Mouse (Mus musculus) cerebellum, adult 11 months (tissue): Measurements from ENCODE around the gene Alpk1.
A peak's percentile ranks its signal among the peaks of the same experiment; 100 is the strongest.

Experiments
- DNase-seq: peaks from one replicate; pipeline ENCODE4 v3.0.0; 2022

Alpk1 gene

GRCm38 (mm10) chr3:127661646-127662531 lies 118.4 kb downstream of the Alpk1 start:
- no peak for DNase-seq

DNA sequence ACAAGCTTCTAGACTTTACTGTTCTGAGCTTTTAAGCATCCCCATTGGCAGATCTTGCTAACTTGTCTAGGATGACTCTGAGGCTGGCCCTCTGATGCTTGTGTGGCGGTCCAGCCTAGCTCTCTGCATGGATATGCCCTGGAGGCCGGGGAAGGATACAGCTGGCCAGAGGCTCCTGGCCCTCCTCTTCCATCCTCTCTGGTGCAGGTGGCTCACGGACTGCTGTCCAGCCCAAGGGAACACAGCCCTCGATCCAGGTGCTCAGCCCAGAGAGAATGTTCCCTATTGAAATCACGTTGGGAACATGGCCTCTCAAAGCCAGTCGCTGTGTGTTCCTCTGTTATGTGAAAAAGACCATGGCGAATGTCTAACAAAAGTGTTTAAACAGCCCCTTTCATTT lies 119.6 kb downstream of the Alpk1 start:
- DNase-seq, result no peak

GRCm38 (mm10) chr3:127651742-127652653 lies 128.3 kb downstream of the Alpk1 start:
- DNase-seq, result no peak

DNA sequence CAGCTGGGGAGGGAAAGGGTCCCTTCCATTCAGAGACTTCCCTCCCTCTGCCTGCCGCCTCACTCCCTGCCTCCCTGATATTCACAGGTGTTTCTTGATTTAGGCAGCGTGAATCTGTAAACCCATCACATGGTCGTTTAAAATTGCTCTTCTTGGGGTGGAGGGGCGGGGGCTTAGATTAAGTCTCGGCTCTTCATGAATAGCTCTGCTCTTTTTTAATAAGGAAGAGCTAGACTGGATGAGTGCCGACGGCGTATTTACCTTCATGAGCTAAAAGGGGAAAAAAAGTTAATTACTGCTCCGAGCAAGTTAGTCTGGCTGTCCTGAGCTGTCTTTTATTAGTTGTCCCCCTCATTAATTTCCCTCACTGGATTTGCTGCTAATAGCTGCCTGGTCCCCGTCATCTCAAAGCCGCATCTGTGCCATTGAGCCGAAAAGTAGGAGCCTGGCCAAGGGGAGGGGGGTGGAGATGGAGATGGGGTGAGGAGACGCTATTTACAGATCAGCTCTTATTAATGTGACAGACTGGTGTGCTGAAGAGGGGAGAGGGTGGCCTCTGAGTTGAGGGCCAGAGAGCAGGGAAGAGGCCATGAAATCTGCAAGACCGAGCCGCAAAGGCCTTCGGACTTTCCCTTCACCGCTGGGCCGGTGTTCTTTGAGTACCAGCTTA lies 134.0 kb downstream of the Alpk1 start:
- DNase-seq, result no peak

- DNase-seq, result no peak
Observed at GRCm38 (mm10) chr3:127642211-127642610, 138.1 kb downstream of the Alpk1 start.

DNA sequence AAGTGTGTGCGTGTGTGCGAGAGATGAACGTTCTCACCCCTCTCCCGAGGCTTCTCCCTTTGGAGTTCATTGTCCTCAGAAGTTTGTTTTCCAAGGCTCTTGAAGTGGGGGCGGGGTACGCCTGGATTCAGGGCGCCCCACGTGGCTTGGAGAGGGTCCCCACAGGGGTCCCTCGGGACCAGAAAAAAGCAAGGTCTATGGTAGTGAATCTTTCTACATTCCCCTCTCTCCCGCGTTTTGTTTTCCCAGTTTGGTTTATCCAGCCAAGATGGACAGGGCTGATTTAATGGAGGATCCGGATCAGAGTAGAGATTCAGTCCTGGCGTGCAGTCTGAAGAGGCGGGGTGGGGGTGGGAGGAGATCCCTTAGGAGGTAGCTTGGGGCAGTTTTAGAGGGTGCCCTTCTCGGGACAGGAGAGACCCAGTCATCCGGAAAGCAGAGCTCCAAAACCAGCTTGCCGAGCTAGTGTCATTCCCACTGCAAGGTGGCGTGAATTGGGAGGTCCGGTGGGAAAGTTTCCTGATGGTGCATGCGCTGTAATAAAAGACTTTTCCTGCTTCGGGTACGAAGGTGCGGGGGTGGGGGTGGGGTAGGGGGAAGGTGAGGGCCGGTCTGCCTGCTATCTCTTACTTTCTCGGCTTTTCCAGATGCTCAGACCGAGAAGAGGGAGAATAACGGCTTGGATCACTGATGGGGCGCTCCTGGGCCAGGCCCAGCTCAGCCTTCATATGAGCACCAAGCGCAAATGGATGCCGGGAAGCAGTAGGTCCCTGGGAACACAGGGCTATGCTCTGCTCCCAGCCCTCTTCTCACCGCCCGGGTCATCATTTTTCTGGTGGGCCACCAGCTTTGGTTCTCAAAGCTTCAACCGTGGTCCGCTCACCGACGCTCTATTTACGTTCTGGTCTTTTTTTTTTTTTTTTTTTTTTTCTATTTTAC lies 139.3 kb downstream of the Alpk1 start:
- DNase-seq, result no peak

GRCm38 (mm10) chr3:127639875-127640761 lies 140.2 kb downstream of the Alpk1 start:
- DNase-seq, result no peak

- no peak for DNase-seq
Observed at GRCm38 (mm10) chr3:127634984-127635349, 145.4 kb downstream of the Alpk1 start.

GRCm38 (mm10) chr3:127634101-127634983 lies 146.0 kb downstream of the Alpk1 start:
- DNase-seq, result peak; percentile 50

DNA sequence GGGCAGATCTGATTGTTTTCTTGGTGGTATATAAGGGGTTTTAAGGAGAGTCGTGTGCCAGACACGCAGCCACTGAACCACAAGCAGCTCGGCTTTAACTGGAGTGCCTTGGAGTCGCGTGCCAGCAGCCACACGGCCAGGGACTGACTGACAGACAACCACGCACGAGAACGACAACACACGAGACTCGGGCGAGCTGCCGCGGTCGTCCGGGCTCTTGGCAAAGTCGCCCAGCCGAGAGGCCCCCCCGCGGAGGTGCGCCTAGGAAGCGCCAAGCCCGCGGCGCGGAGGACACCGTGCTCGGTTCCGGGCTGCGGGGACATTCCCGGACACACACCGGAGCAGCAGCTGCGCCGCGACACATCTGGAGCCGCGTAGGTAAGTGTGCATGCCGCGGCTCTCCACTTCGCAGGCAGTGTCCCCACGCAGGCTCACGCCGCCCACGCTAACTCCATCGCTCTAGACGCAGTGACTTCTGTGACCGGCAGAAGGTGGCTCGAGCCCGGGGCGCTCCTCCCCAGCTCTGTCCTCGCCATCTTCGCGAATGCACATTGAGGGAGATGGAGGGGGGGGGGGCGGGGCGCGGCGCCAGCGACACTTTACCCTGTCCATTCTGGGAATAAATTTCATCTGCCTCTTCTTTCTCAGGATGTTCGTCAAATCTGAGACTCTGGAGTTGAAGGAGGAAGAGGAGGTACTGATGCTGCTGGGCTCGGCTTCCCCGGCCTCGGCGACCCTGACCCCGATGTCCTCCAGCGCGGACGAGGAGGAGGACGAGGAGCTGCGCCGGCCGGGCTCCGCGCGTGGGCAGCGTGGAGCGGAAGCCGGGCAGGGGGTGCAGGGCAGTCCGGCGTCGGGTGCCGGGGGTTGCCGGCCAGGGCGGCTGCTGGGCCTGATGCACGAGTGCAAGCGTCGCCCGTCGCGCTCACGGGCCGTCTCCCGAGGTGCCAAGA lies 147.0 kb downstream of the Alpk1 start, which contains the start of gene Neurog2:
Neurog2 (plus strand) TSS at position 56 of the 953 bp plus-strand sequence.
- no peak for DNase-seq

- no peak for DNase-seq
Observed at GRCm38 (mm10) chr3:127632531-127632930, 147.8 kb downstream of the Alpk1 start.

- DNase-seq, result no peak
Observed at GRCm38 (mm10) chr3:127631582-127631981, 148.7 kb downstream of the Alpk1 start.

GRCm38 (mm10) chr3:127630735-127631372 lies 149.5 kb downstream of the Alpk1 start:
- DNase-seq, result no peak

DNA sequence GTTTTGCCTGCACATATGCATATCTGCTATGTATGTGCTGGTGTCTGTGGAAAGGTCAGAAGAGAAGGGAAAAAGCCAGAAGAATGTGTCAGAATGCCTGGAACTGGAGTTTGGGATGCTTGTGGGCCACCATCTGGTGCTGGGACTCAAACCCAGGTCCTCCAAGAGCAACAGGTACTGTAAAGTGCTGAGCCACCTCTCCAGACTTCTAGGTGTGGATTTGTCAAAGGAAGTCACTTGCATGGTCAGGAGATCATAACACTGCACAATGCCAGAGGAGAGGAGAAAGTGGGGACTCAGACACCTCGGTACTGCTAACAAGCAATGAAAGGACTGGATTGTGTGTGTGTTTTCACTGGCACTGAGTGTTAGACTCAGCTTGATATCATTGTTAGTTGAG lies 150.1 kb downstream of the Alpk1 start:
- no peak for DNase-seq

GRCm38 (mm10) chr3:127628311-127629184 lies 151.8 kb downstream of the Alpk1 start:
- DNase-seq, result no peak

GRCm38 (mm10) chr3:127627956-127628310 lies 152.4 kb downstream of the Alpk1 start:
- DNase-seq, result no peak
